ENCODE assay signal across 15 mouse cellular contexts in the genomic region with DNA sequence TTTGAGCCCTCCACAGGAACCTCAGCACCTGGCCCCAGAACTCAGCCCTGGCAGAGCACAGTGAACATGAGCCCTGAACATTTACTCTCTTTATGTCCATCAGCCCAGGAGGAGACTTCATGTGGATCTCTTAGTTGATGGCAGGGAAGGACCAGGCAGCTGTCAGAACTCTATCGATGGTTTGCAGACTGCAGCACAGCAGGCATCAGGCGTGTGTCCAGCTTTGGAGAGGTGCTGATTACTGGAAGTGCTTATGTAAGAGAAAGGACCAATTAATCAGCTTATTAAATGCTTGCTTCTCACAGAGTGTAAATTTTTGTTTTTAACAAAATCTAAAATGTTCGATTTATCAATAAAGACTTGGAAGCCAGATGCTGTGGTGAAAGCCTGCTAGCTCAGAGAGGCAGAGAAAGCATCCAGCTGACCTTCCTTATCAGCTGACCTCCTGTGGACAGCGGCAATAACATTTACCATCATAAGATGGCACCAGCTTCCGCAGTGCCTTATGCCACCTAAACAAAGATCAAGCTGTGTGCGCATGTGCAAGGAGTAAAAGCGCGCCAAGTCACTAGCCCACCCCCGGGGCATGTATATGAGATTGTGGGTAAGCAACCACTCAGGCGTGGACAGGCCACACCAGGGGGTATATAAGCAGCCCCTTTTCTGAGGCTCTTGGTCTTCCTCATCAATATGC.
A peak's percentile ranks its signal among the peaks of the same experiment; 100 is the strongest.
DNase-seq lines count a peak whose midpoint lies in the region; ATAC-seq and TF ChIP-seq lines count a peak whose summit lies in the region.
"Had no signal": no experiment of that assay in that cellular context is flagged by ENCODE, and none has a peak within 500 bp of the region (broad histone marks: within the 10 kb centered on the region; RNA-seq: fewer than 3 reads in every experiment).

No protein-coding gene starts in this region.

- 36% methylated on average over 10 of the region's 10 CpGs for WGBS in heart, embryonic 13.5 days
- 44% methylated on average over 10 of the region's 10 CpGs for WGBS in midbrain, postnatal 0 days

- peaks cover 14% of the 10 kb centered on the region for H3K4me1 ChIP-seq in heart, embryonic 13.5 days
- no peaks in the 10 kb centered on the region for H3K4me1 ChIP-seq in midbrain, postnatal 0 days (ENCODE audit: insufficient read depth, low read length)
- H3K4me1 ChIP-seq: limb, embryonic 15.5 days had no signal

- no peak for DNase-seq in heart, adult 8-10 months (ENCODE audit: low spot score)
- DNase-seq in layer of hippocampus, adult 9-11 months = peak; percentile 18
- no peak for DNase-seq in layer of hippocampus, postnatal 25 days (ENCODE audit: extremely low spot score in 1 of 2, low spot score in 1 of 2)
- DNase-seq in cerebellum, adult 18-20 months = peak; percentile 7 to 12
- peak; percentile 52 for DNase-seq in midbrain, postnatal 0 days (ENCODE audit: low spot score)
- no peak for DNase-seq in thymus, postnatal 25 days
- DNase-seq: B cell, adult 2 months; embryo, embryonic 11 days; gastrocnemius, postnatal 25 days; kidney, adult 18-20 months; kidney, postnatal 36 days; thymus, postnatal 4 days had no signal

- no peaks in the 10 kb centered on the region for H3K9me3 ChIP-seq in heart, embryonic 13.5 days
- no peaks in the 10 kb centered on the region for H3K9me3 ChIP-seq in midbrain, postnatal 0 days (ENCODE audit: low read length)
- H3K9me3 ChIP-seq: limb, embryonic 15.5 days had no signal

- H3K27ac ChIP-seq in heart, embryonic 13.5 days (replicated peaks) = no peak overlapping the region
- no peak overlapping the region for H3K27ac ChIP-seq in midbrain, postnatal 0 days (ENCODE audit: low read depth, low read length)
- H3K27ac ChIP-seq: limb, embryonic 15.5 days had no signal

- no peaks in the 10 kb centered on the region for H3K27me3 ChIP-seq in heart, embryonic 13.5 days (replicated peaks)
- no peaks in the 10 kb centered on the region for H3K27me3 ChIP-seq in midbrain, postnatal 0 days (ENCODE audit: insufficient read depth, low read length)
- H3K27me3 ChIP-seq: limb, embryonic 15.5 days had no signal

- no peak overlapping the region for H3K4me3 ChIP-seq in heart, embryonic 13.5 days
- H3K4me3 ChIP-seq in midbrain, postnatal 0 days (ENCODE audit: low read depth, low read length) = no peak overlapping the region
- H3K4me3 ChIP-seq: erythroblast, embryonic 14.5 days; limb, embryonic 15.5 days had no signal

- H3K36me3 ChIP-seq in heart, embryonic 13.5 days = no peaks in the 10 kb centered on the region
- H3K36me3 ChIP-seq in midbrain, postnatal 0 days (ENCODE audit: insufficient read depth, low read length) = no peaks in the 10 kb centered on the region
- H3K36me3 ChIP-seq: limb, embryonic 15.5 days had no signal

- TF ChIP-seq CTCF in midbrain, postnatal 0 days (IDR thresholded peaks at IDR 0.05) = peak; percentile 52

- H3K4me2 ChIP-seq in heart, embryonic 13.5 days = peak overlapping the region; percentile 10; the same call in 1 of the 2 replicates
- peak overlapping the region; percentile 15; the same call in 1 of the 2 replicates for H3K4me2 ChIP-seq in midbrain, postnatal 0 days (ENCODE audit: low read depth, low read length, poor library complexity, severe bottlenecking)
- H3K4me2 ChIP-seq: limb, embryonic 15.5 days had no signal

- ATAC-seq in heart, embryonic 13.5 days (ENCODE audit: extremely low read depth, insufficient number of reproducible peaks, low FRiP score, low TSS enrichment) = no peak
- no peak for ATAC-seq in midbrain, postnatal 0 days (ENCODE audit: low FRiP score)

- no peak overlapping the region for H3K9ac ChIP-seq in heart, embryonic 13.5 days
- H3K9ac ChIP-seq in midbrain, postnatal 0 days (replicated peaks; ENCODE audit: low read length, poor library complexity, severe bottlenecking) = no peak overlapping the region
- H3K9ac ChIP-seq: limb, embryonic 15.5 days had no signal

Comparison
In these comparisons a context has a peak if more than half of its experiments do, and no peak if none do; other contexts are left out.
1. DNase-seq: peak in layer of hippocampus, adult 9-11 months (single experiment), cerebellum, adult 18-20 months (2 of 2) and midbrain, postnatal 0 days (single experiment); none in heart, adult 8-10 months (single experiment), layer of hippocampus, postnatal 25 days (0 of 2) and thymus, postnatal 25 days (single experiment).